Mouse (Mus musculus) CD8-positive naive resting alpha-beta T cell, adult 2 months (primary cell): Measurements from ENCODE around the gene Rrp7a.

Source experiments
- DNase-seq, 2 experiments: peaks; one replicate each; pipeline ENCODE4 v3.0.0; 2022; ENCODE audit warnings: low read depth in 2 of 2, low spot score in 2 of 2

Gene Rrp7a

DNA sequence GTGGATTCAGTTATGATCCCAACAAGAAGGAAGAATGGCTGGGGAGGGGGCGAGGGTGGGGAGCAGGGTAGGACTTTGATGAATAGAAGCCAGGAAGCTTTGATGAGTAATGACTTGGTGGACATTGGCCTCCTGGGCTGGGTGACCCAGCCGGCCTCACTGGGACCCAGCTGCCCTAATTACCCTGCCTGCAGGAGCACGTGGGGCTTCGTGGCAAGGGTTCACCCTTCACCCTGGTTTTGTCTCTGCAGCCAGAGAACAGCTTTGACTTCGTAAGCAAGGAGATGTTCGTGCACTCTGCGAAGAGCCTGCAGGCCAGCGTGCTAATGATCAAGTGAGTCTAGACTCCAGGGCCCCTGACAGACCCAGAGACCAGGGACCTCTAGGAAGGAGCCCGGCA, 8.5 kb downstream of the Rrp7a start:
- no peak for DNase-seq

- DNase-seq = peak; percentile 32 to 51
Observed at GRCm38 (mm10) chr15:83112898-83113297, 9.7 kb downstream of the Rrp7a start.

- no peak for DNase-seq
Observed at GRCm38 (mm10) chr15:83111874-83112273, 10.7 kb downstream of the Rrp7a start.

GRCm38 (mm10) chr15:83111290-83111689, 11.3 kb downstream of the Rrp7a start:
- no peak for DNase-seq

- DNase-seq = no peak
Observed at GRCm38 (mm10) chr15:83107814-83108213, 14.8 kb downstream of the Rrp7a start.

DNA sequence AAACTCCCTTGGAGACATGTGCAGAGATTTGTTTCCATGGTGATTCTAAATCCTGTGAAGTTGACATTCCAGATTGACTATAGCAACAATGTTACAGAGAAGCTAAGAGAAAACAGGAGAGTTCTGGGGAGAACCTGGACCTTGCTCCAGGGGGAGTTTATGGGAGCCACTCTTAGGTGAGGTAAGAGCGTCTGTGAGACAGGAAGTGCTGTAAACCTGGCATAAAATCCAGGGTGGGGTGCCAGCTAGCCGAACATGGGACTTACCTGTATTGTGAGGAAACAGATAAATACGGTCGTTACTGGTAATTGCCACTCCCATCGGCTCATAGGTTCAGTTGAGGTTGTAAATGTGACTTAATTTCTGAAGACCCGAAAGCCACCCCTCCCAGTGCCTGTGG, 16.2 kb downstream of the Rrp7a start:
- DNase-seq = no peak

GRCm38 (mm10) chr15:83103111-83103510, 19.5 kb downstream of the Rrp7a start:
- DNase-seq = no peak

DNA sequence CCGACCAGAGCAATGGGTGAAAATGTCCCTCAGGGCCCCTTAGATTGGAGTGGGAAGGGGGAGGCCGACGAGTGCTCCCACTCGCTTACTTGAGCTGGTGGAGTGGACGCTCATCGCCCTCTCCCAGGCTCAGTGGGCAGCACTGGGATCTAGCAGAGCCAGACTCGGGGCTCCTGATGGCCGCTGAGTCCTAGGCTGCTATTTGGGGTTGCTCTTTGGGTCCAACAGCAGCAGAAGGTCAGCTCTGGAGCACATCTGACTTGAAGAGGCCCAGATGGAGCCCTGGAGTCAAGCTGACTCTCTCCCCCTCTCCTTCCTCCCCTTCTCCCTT, 22.3 kb downstream of the Rrp7a start:
- no peak for DNase-seq

- peak; percentile 84 to 87 for DNase-seq
Observed at GRCm38 (mm10) chr15:83099533-83100331, 22.9 kb downstream of the Rrp7a start.

DNA sequence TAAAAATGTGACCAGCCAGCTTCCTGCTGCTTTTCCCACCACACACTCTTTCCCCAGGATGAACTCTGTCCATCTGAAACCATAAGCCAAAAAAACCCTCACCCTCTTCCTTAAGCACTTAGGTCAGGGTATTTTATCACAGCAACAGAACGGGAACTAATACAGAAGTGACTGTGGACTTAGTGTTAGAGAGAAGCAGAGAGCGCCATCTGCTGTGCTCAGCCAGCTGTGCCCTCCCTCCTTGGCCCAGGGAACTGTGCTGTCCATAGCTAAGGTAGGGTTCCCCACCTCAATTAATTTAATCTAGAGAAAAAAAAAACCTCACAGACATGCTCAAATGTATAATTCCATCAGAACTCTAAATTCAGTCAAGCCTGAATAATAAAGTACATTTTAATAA, 26.7 kb downstream of the Rrp7a start:
- DNase-seq = no peak

DNA sequence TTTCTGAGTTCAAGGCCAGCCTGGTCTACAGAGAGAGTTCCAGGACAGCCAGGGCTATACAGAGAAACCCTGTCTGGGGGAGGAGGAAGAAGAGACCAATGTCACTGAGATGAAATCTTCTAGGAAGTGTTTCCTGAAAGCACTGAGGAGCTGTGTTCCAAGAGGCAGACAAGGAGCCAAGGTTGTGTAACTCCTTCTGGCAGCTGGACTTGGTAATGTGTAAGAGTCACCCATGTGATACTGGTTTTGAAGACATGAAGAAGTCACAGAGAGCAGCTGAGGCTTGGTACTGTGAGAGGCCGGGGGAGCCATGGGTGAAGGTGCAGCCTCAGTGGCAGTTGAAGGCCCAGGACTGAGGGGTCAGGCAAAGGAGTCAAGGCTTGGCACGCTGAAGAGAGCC, 28.9 kb downstream of the Rrp7a start:
- no peak for DNase-seq

DNA sequence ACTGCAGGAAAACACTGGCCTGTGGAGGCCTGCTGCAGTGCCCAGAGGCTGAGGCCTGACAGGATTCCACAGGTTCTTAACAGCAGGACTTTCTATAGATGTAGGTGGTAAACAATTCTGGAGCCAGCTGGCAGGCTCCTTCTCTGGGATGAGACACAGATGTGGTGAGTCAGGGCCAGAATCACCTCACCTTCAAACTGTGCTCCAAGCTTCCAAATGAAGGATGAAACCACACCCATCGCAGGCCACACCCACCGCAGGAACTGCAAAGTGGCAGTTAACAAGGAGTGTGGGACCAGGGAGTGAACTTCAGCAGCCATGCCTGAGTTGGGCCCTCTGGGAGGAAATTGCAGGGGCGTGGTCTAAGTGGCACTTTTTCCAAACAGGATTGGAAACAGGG, 31.7 kb downstream of the Rrp7a start:
- DNase-seq = no peak

DNA sequence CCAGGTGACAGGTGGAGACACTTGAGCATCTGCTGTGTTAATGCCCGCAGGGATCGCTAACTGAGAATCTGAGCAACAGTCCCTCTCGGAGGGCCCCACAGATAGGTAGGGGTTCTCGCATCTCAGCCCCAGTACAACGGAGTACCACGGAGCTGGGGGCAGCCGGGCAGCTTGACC, 33.3 kb downstream of the Rrp7a start, which contains the start of gene Serhl:
Gene Serhl, plus strand, starts transcription at position 78 of the 177 bp plus-strand sequence.
- DNase-seq = no peak

DNA sequence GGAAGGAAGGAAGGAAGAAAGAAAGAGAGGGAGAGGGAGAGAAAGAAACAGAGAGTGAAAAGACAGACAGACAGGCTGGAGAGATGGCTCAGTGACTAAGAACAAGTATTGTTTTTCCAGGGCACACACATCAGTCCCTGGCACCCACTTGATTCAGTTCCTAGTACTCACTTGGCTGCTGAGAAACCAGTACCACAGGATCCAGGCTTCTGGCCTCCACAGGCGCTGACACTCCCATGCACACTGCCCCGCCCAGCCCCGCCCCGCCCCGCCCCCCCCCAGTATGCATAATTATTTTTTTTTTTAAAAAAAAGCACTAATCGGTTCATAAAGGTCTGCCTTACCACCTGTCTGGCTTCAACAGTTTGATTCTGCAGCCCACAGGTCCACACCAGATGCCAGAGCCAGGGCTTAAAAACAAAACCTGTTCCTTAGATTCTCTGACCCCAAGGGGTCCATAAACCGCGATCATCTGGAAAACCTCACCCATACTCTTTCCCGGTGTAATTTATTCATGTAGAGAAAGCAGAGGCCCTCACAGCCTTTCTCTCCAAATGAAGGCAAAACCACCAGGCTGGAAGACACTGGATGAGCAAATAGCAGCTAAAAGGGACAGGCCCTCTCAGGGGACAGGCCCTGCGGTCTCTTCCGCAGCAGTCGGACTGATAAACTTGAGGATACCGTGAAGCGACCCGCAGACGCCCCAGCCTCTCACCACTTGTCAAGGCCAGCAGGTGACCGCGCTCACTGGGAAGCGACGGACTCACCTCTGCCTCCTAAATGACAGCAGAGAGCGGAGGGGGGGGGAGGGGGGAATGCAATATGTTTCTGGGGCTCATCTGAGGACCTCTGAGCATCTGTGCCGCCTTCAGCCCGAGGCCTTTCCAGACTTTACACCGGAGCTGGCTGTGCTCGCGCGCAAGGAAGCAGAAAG, 33.8 kb downstream of the Rrp7a start:
- no peak for DNase-seq

DNA sequence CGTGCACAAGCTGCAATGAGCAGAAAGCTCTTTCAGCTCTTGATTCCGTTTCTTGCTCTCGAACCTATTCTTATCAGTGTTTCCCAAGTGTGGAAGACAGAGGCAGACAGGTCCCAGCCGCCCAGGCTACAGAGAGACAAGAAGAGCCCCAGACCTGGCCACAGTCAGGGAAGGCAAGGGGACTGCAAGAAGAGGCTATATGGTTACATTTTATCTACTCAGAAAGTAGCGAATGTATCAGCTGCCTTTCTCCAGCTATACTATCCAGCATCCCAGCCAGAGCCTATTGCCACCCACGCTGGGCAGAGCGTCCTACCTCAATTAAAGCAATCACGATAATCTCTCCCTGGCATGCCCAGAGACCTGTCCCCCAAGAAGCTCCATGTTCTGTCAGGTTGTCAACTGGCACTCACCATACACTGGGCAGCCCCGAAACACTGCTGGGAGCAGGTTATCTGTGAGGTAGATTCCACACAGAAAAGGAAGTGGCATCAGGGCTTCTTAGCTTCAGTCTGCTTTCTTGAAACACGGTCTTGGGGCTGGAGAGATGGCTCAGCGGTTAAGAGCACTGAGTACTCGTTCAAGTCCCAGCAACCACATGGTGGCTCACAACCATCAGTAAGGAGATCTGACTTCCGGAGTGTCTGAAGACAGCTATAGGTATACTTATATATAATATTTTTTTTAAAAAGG, 35.8 kb downstream of the Rrp7a start:
- DNase-seq = no peak

DNA sequence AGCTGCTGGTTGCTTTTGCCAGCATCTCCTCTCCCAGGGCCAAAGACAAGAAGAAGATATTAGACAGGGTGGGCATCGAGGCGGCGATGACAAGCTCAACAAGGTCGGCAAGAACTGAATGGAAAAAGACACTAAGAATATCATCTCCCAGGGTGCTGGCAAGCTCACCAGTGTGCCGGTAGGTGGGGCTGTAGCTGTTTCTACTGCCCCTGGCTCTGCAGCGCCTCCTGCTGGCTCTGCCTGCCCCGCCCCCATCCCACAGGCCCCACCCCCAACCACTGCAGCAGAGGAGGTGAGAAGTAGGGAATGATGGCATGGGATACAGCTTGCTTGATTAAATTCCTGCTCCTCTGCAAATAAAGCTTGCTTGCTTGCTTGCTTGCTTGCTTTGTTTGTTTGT, 36.7 kb downstream of the Rrp7a start:
- peak; percentile 60 to 63 for DNase-seq

DNA sequence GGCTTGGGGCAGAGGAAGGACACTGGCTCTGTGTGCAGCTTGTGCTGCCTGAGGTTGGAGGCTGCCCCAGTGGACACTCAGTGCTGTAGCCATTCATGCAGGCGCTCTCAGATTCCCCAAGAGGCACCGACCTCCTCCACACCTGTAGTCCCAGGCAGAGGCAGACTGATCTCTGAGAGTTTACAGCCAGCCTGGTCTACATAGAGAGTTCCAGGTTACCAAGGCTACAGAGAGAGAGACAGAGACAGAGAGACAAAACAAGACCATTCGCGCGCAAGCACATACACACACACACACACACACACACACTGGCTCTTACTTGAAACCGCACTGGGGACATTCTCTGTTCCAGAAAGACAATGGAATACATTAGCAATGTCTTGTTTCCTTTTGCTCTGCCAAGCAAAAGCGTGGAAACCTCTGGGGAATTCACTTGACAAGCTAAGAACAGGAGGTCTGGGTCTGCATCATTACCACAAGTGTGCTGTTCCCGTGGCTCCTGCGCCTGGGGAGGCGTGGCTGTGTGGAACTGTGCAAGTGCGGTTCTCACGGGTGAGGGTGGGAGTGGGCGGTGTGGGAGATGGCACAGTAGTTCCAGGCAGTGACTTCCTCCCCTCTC, 38.5 kb downstream of the Rrp7a start:
- DNase-seq = peak in 1 of 2 experiments; percentile 23

GRCm38 (mm10) chr15:83083530-83083929, 39.1 kb downstream of the Rrp7a start:
- DNase-seq = no peak

- peak; percentile 65 to 69 for DNase-seq
Observed at GRCm38 (mm10) chr15:83075607-83076525, 46.7 kb downstream of the Rrp7a start.

DNA sequence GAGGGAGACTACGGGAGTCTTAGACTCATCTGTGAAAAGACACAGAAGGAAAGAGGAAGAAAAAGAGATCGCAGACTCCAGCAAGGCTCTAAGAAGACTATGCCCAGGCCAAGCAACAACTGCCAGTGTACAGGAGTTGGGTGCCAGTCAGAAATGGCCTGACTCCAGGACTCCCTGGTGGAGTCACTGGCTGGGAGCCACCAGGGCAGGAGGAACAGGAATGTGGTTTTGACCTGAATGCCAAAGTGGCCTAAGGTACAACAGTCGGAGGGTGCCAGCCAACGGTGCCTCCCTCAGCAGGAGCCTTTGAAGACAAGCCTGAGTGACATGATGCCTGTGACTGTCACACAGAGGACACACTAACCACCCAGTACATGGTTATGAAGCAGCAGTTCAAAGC, 48.4 kb downstream of the Rrp7a start:
- DNase-seq = no peak

DNA sequence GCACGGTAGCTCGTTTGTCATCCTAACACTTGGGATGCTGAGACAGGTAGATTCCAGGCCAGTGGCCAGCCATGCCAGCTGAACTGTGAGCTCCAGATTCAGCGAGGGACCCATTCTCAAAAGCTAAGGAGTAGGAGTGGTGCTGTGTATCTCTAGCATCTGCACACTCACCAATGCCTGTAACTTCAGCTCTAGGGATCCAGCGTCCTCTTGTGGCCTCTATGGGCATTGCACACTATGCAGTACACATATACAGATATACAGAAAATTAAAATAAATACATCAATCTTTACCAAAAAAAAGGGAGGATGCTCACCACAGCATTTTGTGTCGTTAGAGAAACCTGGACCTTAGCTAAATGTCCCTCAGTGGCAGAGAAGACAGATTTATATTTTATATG, 50.8 kb downstream of the Rrp7a start:
- no peak for DNase-seq
